Mouse (Mus musculus) small intestine, adult 2 months (tissue): ENCODE measurements at regions not wholly inside any gene's neighbourhood (a gene's known extent, or its start where the extent isn't known, plus 50 kb on each side); places are given as distances from the start of the nearest gene placed in this dataset.

Experiments
- H3K27ac ChIP-seq: fragments of 200-500 bp; 2 replicates; pipeline ENCODE4 v1.5.1; 2012; ENCODE audit warnings: low read depth, low read length, control low read depth, inconsistent platforms; ENCODE audit not compliant: insufficient read depth
- H3K27me3 ChIP-seq: fragments of 200-500 bp; 2 replicates; pipeline ENCODE4 v1.6.1; 2012; ENCODE audit warnings: mild to moderate bottlenecking, moderate library complexity, low read length, inconsistent platforms; ENCODE audit not compliant: control insufficient read depth, insufficient read depth
- H3K36me3 ChIP-seq: fragments of 200-500 bp; 2 replicates; pipeline ENCODE4 v1.6.1; 2012; ENCODE audit warnings: mild to moderate bottlenecking, low read length, control low read depth, inconsistent platforms; ENCODE audit not compliant: control insufficient read depth, insufficient read depth
- H3K4me1 ChIP-seq: fragments of 200-500 bp; 2 replicates; pipeline ENCODE4 v1.6.1; 2012; ENCODE audit warnings: low read length, inconsistent platforms, mixed read lengths; ENCODE audit not compliant: control insufficient read depth, insufficient read depth, insufficient read length
- H3K4me3 ChIP-seq: fragments of 200-500 bp; 2 replicates; pipeline ENCODE4 v1.5.1; 2012; ENCODE audit warnings: low read depth, mild to moderate bottlenecking, control low read depth, inconsistent platforms, low read length, moderate library complexity
- CTCF ChIP-seq: fragments of 200-500 bp; IDR thresholded peaks from 2 replicates; pipeline ENCODE4 v1.5.1; 2012; ENCODE audit warnings: low read depth, mild to moderate bottlenecking, control low read depth, inconsistent platforms, low read length, moderate library complexity, mixed read lengths; ENCODE audit not compliant: insufficient replicate concordance, insufficient read length; ENCODE audit errors: extremely low read depth
- POLR2A ChIP-seq: fragments of 200-500 bp; IDR thresholded peaks from 2 replicates; pipeline ENCODE4 v1.6.1; 2012; ENCODE audit warnings: low read depth, mild to moderate bottlenecking, control low read depth, inconsistent platforms, low read length, moderate library complexity
- WGBS: fragments of 180-500 bp; shearing (Covaris S2); methylation state at CpG from one replicate; pipeline ENCODE4 v1.1.7; 2018; 5-methylcytosine and 5-hydroxymethylcytosine counted together

DNA sequence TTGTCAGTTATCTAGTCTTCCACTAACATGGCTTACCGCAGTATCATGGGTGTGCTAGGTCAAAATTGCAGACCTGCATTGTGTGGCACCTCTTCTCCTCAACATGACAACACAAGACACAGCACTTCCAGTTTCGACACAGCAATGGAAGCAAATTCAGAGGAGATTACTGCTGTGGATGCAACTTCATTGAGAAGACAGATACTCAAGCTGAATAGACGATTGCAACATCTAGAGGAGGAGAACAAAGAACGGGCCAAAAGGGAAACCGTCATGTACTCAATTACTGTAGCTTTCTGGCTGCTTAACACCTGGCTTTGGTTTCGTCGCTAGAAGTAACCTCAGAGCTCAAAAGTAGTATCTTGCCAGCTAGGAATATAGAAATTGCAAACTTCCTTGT, 368.4 kb downstream of the Tex13c3 start:
- H3K4me3 ChIP-seq, result no peak overlapping the region
- no peaks in the 10 kb centered on the region for H3K4me1 ChIP-seq
- no peak for TF ChIP-seq CTCF
- no peaks in the 10 kb centered on the region for H3K36me3 ChIP-seq
- WGBS, result 71% methylated on average over 7 of the region's 7 CpGs
- no peak overlapping the region for H3K27ac ChIP-seq
- no peaks in the 10 kb centered on the region for H3K27me3 ChIP-seq

GRCm38 (mm10) chrX:19102911-19103310, 378.2 kb downstream of the Tex13c3 start:
- Histone ChIP-seq H3K36me3 (no peaks in the 10 kb centered on the region), H3K4me1 (no peaks in the 10 kb centered on the region), H3K4me3 (no peak overlapping the region), H3K27ac (no peak overlapping the region), H3K27me3 (no peaks in the 10 kb centered on the region)
- 66% methylated on average over 2 of the region's 2 CpGs for WGBS
- no peak for TF ChIP-seq POLR2A
- no peak for TF ChIP-seq CTCF

GRCm38 (mm10) chrX:19095960-19096359, 385.2 kb downstream of the Tex13c3 start:
- Histone ChIP-seq H3K4me3 (no peak overlapping the region), H3K4me1 (no peaks in the 10 kb centered on the region), H3K36me3 (no peaks in the 10 kb centered on the region), H3K27ac (no peak overlapping the region), H3K27me3 (no peaks in the 10 kb centered on the region)
- TF ChIP-seq CTCF (no peak), POLR2A (no peak)

DNA sequence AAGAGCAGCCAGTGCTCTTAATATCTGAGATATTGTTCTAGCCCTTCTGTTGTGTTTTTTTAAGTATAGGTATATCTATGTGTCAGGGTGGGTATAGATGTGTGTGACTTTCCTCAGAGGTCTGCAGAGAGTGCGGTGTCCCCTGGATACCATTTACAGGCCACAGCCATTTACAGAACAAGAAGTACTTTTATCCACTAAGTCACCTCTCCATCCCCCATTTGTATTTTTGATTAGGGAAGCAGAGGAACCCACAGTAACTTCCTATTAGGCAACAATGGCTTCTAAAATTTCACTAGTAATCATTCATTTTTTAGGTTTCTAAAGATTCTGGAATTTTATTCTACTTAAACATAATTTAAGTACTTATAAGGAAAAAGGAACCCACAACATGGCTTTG, 396.7 kb downstream of the Tex13c3 start:
- no peaks in the 10 kb centered on the region for H3K4me1 ChIP-seq
- no peaks in the 10 kb centered on the region for H3K36me3 ChIP-seq
- H3K4me3 ChIP-seq, result no peak overlapping the region
- 92% methylated on average over 1 of the region's 1 CpGs for WGBS
- H3K27ac ChIP-seq, result no peak overlapping the region
- TF ChIP-seq POLR2A, result no peak
- no peak for TF ChIP-seq CTCF
- no peaks in the 10 kb centered on the region for H3K27me3 ChIP-seq

DNA sequence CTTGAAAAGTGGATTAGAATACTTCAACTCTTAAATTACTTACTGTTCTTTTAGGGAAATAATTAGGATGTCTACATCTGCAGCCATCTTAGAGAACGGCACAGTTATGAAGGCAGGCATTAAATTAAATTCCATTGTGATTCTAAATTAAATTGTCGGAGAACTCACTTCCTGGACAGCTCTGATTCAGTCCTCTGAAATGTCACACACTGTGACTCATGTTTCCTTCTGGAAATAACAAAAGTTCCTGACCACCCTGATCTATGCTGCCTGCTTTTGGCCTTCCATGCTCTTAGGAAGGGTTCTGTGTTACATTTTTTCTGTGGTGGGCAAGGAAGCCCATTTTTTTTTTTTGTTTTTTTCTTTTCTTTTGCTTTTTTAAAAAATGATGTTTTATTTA, 401.1 kb downstream of the Tex13c3 start:
- Histone ChIP-seq H3K4me3 (no peak overlapping the region), H3K36me3 (no peaks in the 10 kb centered on the region), H3K27me3 (no peaks in the 10 kb centered on the region), H3K27ac (no peak overlapping the region), H3K4me1 (no peaks in the 10 kb centered on the region)
- 68% methylated on average over 2 of the region's 2 CpGs for WGBS
- no peak for TF ChIP-seq POLR2A
- TF ChIP-seq CTCF, result no peak
